Mouse (Mus musculus) stomach, postnatal 0 days (tissue): Measurements from ENCODE around the gene Hivep1.

Source experiments
- CTCF ChIP-seq: IDR thresholded peaks from 2 replicates; pipeline ENCODE4 v1.5.1; 2016; ENCODE audit warnings: antibody characterized with exemption, low read depth, mild to moderate bottlenecking, moderate library complexity
- EP300 ChIP-seq: optimal IDR thresholded peaks from 2 replicates; pipeline ENCODE3; 2016; ENCODE audit warnings: antibody characterized with exemption

DNA sequence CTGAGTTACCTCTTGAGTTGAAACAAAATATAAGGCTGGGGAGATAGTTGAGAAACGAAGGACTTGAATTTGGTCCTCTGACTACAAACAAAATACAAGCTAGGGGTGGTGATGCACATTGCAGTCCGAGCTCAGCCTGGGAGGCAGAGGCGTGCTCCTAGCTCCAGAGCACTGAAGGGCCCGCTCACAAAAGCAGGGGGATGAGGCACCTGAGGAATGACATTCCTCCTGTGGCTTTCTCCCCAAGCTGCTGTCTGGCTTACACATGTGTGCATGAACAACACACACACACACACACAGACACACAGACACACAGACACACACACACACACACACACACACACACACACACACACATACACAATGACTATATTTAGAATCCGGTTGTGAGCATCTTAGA lies 60.9 kb downstream of the Hivep1 start:
- TF ChIP-seq CTCF (no peak), EP300 (no peak)
